Mouse (Mus musculus): ENCODE data around the gene Arhgap36. TPM values are rescaled to one million over a fixed set of nuclear protein-coding genes. Genes with fewer than 3 reads are reported as not detected.
A peak's percentile ranks its signal among the peaks of the same experiment; 100 is the strongest.

Gene Arhgap36
- polyA plus RNA-seq (2014; fragmentation: Nextera tagmentation; extraction: Ambion mirVana) = 66.1 and 107 TPM in 2 replicates

GRCm38 (mm10) chrX:49463442-49463970 lies at the start of gene Arhgap36:
TSS of gene Arhgap36 (plus strand) at chrX:49463945.
- Histone ChIP-seq H3K27ac (replicated peaks; ENCODE audit: low read depth, low read length) (no peak within 1 kb of the TSS), H3K4me2 (ENCODE audit: low read depth, low read length) (no peak within 1 kb of the TSS), H3K4me3 (ENCODE audit: low read depth, low read length) (no peak within 1 kb of the TSS), H3K27me3 (replicated peaks; ENCODE audit: control insufficient read depth, insufficient read depth, low read length) (no peaks in the 10 kb centered on the region), H3K9ac (ENCODE audit: low read depth, low read length) (no peak within 1 kb of the TSS), H3K9me3 (ENCODE audit: control insufficient read depth, low read length) (no peaks in the 10 kb centered on the region), H3K4me1 (ENCODE audit: control insufficient read depth, insufficient read depth, low read length) (no peaks in the 10 kb centered on the region), H3K36me3 (ENCODE audit: control insufficient read depth, insufficient read depth, low read length) (no peaks in the 10 kb centered on the region)
- DNase-seq (ENCODE audit: low spot score) (no peak), ATAC-seq (ENCODE audit: low read depth) (no peak)
- WGBS = 65% methylated on average over 6 of the region's 6 CpGs

- ATAC-seq (ENCODE audit: low read depth) (no peak), DNase-seq (ENCODE audit: low spot score) (no peak)
- 63% methylated on average over 10 of the region's 10 CpGs for WGBS
- H3K4me1 ChIP-seq (ENCODE audit: control insufficient read depth, insufficient read depth, low read length) = no peaks in the 10 kb centered on the region
- H3K9ac ChIP-seq (ENCODE audit: low read depth, low read length) = no peak overlapping the region
- no peak overlapping the region for H3K4me2 ChIP-seq (ENCODE audit: low read depth, low read length)
- H3K27me3 ChIP-seq (replicated peaks; ENCODE audit: control insufficient read depth, insufficient read depth, low read length) = no peaks in the 10 kb centered on the region
- H3K9me3 ChIP-seq (ENCODE audit: control insufficient read depth, low read length) = no peaks in the 10 kb centered on the region
- H3K4me3 ChIP-seq (ENCODE audit: low read depth, low read length) = no peak overlapping the region
- H3K27ac ChIP-seq (replicated peaks; ENCODE audit: low read depth, low read length) = no peak overlapping the region
- H3K36me3 ChIP-seq (ENCODE audit: control insufficient read depth, insufficient read depth, low read length) = no peaks in the 10 kb centered on the region
Measured at GRCm38 (mm10) chrX:49457781-49458180, 6.0 kb upstream of the Arhgap36 start.

GRCm38 (mm10) chrX:49470287-49471054 lies 6.7 kb downstream of the Arhgap36 start:
- H3K9ac ChIP-seq (ENCODE audit: low read depth, low read length) = peak overlapping the region; percentile 37; the same call in 1 of the 2 replicates

GRCm38 (mm10) chrX:49479968-49480809 lies 16.4 kb downstream of the Arhgap36 start:
- Histone ChIP-seq H3K4me3 (ENCODE audit: low read depth, low read length) (peak overlapping the region; percentile 36), H3K9ac (ENCODE audit: low read depth, low read length) (peak overlapping the region; percentile 30; the same call in 1 of the 2 replicates), H3K27me3 (replicated peaks; ENCODE audit: control insufficient read depth, insufficient read depth, low read length) (peaks cover 5% of the 10 kb centered on the region), H3K27ac (replicated peaks; ENCODE audit: low read depth, low read length) (no peak overlapping the region), H3K4me1 (ENCODE audit: control insufficient read depth, insufficient read depth, low read length) (no peaks in the 10 kb centered on the region; the same call in 1 of the 2 replicates), H3K4me2 (ENCODE audit: low read depth, low read length) (peak overlapping the region; percentile 61), H3K9me3 (ENCODE audit: control insufficient read depth, low read length) (no peaks in the 10 kb centered on the region), H3K36me3 (ENCODE audit: control insufficient read depth, insufficient read depth, low read length) (no peaks in the 10 kb centered on the region)
- 20% methylated on average over 21 of the region's 29 CpGs for WGBS
- ATAC-seq (ENCODE audit: low read depth) (peak; percentile 50; the same call in 1 of the 2 replicates), DNase-seq (ENCODE audit: low spot score) (peak; percentile 4)

More at GRCm38 (mm10) chrX:49470287-49471054, 6.7 kb downstream of the Arhgap36 start:
- Histone ChIP-seq H3K4me2 (ENCODE audit: low read depth, low read length) (peak overlapping the region; percentile 57), H3K4me3 (ENCODE audit: low read depth, low read length) (peak overlapping the region; percentile 37), H3K36me3 (ENCODE audit: control insufficient read depth, insufficient read depth, low read length) (no peaks in the 10 kb centered on the region), H3K27me3 (replicated peaks; ENCODE audit: control insufficient read depth, insufficient read depth, low read length) (peaks cover 8% of the 10 kb centered on the region; the same call in 1 of the 2 replicates), H3K27ac (replicated peaks; ENCODE audit: low read depth, low read length) (no peak overlapping the region), H3K4me1 (ENCODE audit: control insufficient read depth, insufficient read depth, low read length) (no peaks in the 10 kb centered on the region), H3K9me3 (ENCODE audit: control insufficient read depth, low read length) (no peaks in the 10 kb centered on the region)
- no peak for DNase-seq (ENCODE audit: low spot score)
- WGBS = 21% methylated on average over 17 of the region's 34 CpGs
- ATAC-seq (ENCODE audit: low read depth) = peak; percentile 50; the same call in 1 of the 2 replicates

- no peak for ATAC-seq (ENCODE audit: low read depth)
- whole genome bisulfite sequencing = 20% methylated on average over 12 of the region's 12 CpGs
- H3K4me2 ChIP-seq (ENCODE audit: low read depth, low read length) = peak overlapping the region; percentile 61
Measured at GRCm38 (mm10) chrX:49480846-49481245, 17.1 kb downstream of the Arhgap36 start.

GRCm38 (mm10) chrX:49489141-49489540 lies 25.4 kb downstream of the Arhgap36 start:
- Histone ChIP-seq H3K36me3 (ENCODE audit: control insufficient read depth, insufficient read depth, low read length) (no peaks in the 10 kb centered on the region), H3K27me3 (replicated peaks; ENCODE audit: control insufficient read depth, insufficient read depth, low read length) (peaks cover 18% of the 10 kb centered on the region), H3K4me3 (ENCODE audit: low read depth, low read length) (no peak overlapping the region), H3K9me3 (ENCODE audit: control insufficient read depth, low read length) (no peaks in the 10 kb centered on the region), H3K9ac (ENCODE audit: low read depth, low read length) (no peak overlapping the region), H3K27ac (replicated peaks; ENCODE audit: low read depth, low read length) (no peak overlapping the region), H3K4me2 (ENCODE audit: low read depth, low read length) (no peak overlapping the region), H3K4me1 (ENCODE audit: control insufficient read depth, insufficient read depth, low read length) (no peaks in the 10 kb centered on the region)
- ATAC-seq (ENCODE audit: low read depth) (no peak), DNase-seq (ENCODE audit: low spot score) (no peak)
- WGBS = 82% methylated on average over 5 of the region's 5 CpGs

More at GRCm38 (mm10) chrX:49480846-49481245, 17.1 kb downstream of the Arhgap36 start:
- no peaks in the 10 kb centered on the region for H3K9me3 ChIP-seq (ENCODE audit: control insufficient read depth, low read length)
- H3K36me3 ChIP-seq (ENCODE audit: control insufficient read depth, insufficient read depth, low read length) = no peaks in the 10 kb centered on the region
- no peaks in the 10 kb centered on the region; the same call in 1 of the 2 replicates for H3K4me1 ChIP-seq (ENCODE audit: control insufficient read depth, insufficient read depth, low read length)
- H3K27ac ChIP-seq (replicated peaks; ENCODE audit: low read depth, low read length) = no peak overlapping the region
- H3K27me3 ChIP-seq (replicated peaks; ENCODE audit: control insufficient read depth, insufficient read depth, low read length) = peaks cover 5% of the 10 kb centered on the region
- DNase-seq (ENCODE audit: low spot score) = no peak
- H3K4me3 ChIP-seq (ENCODE audit: low read depth, low read length) = peak overlapping the region; percentile 36
- no peak overlapping the region for H3K9ac ChIP-seq (ENCODE audit: low read depth, low read length)

GRCm38 (mm10) chrX:49493739-49494449 lies 30.1 kb downstream of the Arhgap36 start:
- WGBS = 24% methylated on average over 37 of the region's 46 CpGs
- DNase-seq (ENCODE audit: low spot score) = no peak

More at GRCm38 (mm10) chrX:49493739-49494449, 30.1 kb downstream of the Arhgap36 start:
- no peak for ATAC-seq (ENCODE audit: low read depth)
- H3K4me3 ChIP-seq (ENCODE audit: low read depth, low read length) = peak overlapping the region; percentile 33
- H3K9me3 ChIP-seq (ENCODE audit: control insufficient read depth, low read length) = no peaks in the 10 kb centered on the region
- H3K9ac ChIP-seq (ENCODE audit: low read depth, low read length) = no peak overlapping the region
- no peak overlapping the region for H3K27ac ChIP-seq (replicated peaks; ENCODE audit: low read depth, low read length)
- peaks cover 39% of the 10 kb centered on the region for H3K27me3 ChIP-seq (replicated peaks; ENCODE audit: control insufficient read depth, insufficient read depth, low read length)
- no peaks in the 10 kb centered on the region for H3K4me1 ChIP-seq (ENCODE audit: control insufficient read depth, insufficient read depth, low read length)
- peak overlapping the region; percentile 54 for H3K4me2 ChIP-seq (ENCODE audit: low read depth, low read length)
- H3K36me3 ChIP-seq (ENCODE audit: control insufficient read depth, insufficient read depth, low read length) = no peaks in the 10 kb centered on the region

Data from embryonic facial prominence, embryonic 14.5 days (tissue).